Mouse (Mus musculus): ENCODE measurements around the gene Samhd1.

- TF ChIP-seq CTCF (IDR thresholded peaks at IDR 0.05; ENCODE audit: insufficient read depth, low read depth, low read length) (no peak), POLR2A (IDR thresholded peaks at IDR 0.05; ENCODE audit: insufficient read depth, low read depth, low read length) (no peak)
Observed at GRCm38 (mm10) chr2:157172984-157173383, 37.9 kb upstream of the Samhd1 start.
